Mouse (Mus musculus) c-Kit-positive CD71-positive TER-119-negative erythroid progenitor cells, embryonic 14.5 days (primary cell): ENCODE data around the gene Park7.
A peak's percentile ranks its signal among the peaks of the same experiment; 100 is the strongest.

ENCODE experiments used
- DNase-seq: peaks from one replicate; pipeline ENCODE4 v3.0.0-alpha.2; 2013; ENCODE audit warnings: low read depth

Park7 gene

GRCm38 (mm10) chr4:150872681-150873080 is 41.6 kb downstream of the Park7 start:
- no peak for DNase-seq

GRCm38 (mm10) chr4:150872139-150872651 is 42.0 kb downstream of the Park7 start:
- DNase-seq: no peak

DNA sequence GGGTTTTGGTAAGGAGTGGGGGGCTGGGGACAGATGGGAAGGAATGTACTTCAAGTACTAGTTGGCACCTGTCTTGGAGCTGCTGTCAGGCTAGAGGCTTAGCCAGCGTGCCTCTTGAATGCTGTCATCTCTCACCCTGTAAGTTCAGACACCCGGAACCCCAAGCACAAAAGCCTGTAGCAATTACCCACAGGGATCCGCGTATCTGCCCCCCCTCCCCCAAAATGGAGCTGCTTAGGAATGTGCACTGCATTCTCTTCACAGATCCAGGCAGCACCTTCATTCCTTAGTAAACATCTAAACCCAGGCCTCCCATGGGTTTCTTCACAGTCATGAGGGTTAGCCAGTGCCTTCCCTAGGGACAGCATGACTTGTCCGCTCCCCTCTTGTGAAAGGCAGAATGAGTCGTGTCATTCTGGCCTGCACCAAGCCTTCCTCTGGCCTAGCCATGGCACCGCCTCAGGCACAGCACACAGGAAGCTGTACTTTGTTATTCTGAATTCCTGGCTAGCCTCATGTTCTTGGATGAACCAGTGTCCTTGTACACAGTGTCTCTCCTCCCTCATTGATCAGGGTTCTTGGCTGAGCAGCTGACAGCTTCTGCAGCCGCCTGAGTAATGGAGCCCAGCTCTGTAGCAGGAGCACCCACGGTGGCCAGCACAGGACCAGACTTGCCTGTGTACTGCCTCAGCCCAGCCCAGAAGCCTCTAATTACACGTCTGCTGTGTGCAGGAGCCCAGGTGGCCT is 42.7 kb downstream of the Park7 start:
- DNase-seq: no peak

DNA sequence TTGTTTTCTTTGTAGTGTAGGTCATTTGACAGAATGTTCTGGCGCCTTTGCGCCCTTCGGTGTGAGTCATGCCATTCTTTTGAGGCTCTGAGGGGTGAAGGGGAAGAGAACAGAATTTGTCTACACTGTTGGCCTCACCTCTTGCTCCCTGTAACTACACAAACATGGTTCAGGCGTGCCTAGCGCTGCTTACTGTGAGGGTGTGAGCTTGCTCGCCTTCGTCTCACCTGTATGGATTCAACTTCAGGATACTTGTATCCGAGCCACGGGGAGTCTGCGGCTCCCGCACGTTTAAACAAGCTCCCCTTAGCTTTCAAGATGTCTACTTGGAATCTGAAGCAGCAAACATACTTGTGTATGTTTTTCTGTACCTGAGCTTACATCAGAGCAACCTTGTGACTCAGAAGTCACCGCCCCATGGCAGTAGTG is 43.3 kb downstream of the Park7 start:
- DNase-seq: no peak

DNA sequence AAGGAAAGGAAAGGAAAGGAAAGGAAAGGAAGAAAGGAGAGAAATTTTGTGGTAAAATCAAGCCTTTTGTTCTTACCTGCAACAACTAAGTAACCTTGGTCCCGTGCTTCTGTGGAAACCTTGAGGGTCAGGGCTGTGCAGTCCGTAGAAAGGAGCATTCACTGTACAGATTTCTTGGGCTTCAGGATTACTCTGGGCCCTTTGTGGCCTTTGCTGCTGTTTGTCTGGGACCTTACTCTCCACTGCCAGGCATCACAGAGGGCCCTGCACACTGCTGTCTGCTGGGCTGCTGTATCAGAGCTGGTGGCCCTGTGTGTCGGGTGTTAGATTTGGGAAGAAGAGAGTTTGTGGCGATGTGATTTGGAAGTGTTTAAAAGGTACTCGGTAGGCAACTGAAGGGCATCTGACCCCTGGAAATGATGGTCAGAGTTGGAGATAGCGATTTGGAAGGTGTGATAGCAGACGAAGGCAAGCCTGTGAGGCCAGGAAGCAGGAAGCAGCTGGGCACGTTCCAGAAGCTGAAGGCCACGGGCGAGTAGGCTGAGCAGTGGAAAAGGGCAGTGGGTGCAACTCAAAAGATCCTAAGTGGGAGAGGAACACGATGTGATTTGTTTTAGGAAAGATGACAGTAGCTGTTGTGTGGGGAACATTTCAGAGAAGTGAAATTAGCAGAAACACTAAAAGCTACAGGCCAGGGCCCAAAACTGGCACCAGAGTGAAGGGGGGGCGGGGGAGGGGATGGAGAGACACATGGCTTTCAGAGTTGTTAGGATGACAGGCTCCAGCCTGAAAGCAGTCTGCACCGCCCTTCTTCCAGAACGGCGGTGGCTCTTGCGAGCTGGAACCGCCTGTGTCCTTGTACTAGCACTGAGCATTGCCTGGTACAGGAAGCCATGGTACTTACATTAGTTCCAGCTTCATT is 44.7 kb downstream of the Park7 start:
- no peak for DNase-seq

- no peak for DNase-seq
Observed at GRCm38 (mm10) chr4:150868859-150869258, 45.4 kb downstream of the Park7 start.

DNA sequence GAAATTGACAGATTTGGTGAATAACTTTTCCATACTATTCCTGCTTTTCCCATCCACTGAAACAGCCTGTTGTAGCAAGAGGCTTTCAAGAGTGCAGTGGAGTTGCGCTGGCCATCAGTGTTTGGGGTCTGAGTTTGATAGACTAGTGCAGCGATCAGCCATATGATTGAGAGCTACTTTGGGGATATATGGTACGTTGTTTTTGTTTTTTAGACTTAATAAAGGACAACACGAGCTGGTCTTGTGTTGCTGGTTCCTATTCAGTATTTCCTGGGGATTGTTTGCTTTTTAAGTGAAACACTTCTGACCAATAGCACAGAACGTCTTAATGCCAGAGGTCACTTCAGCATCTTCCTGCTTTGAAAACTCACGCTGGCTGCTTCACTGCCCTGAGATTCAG is 46.1 kb downstream of the Park7 start:
- DNase-seq: no peak

DNA sequence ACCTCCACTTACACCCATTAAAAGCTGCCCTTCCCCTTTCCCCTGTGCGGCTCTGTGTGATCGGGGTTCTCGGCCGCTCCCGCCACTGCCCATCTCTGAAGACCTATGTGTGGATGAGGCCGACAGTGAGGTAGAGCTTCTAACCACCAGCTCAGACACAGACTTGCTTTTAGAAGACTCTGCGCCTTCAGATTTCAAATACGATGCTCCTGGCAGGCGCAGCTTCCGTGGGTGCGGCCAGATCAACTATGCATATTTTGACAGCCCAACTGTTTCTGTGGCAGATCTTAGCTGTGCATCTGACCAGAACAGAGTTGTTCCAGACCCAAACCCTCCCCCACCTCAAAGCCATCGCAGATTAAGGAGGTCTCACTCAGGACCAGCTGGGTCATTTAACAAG is 47.7 kb downstream of the Park7 start:
- DNase-seq: no peak

DNA sequence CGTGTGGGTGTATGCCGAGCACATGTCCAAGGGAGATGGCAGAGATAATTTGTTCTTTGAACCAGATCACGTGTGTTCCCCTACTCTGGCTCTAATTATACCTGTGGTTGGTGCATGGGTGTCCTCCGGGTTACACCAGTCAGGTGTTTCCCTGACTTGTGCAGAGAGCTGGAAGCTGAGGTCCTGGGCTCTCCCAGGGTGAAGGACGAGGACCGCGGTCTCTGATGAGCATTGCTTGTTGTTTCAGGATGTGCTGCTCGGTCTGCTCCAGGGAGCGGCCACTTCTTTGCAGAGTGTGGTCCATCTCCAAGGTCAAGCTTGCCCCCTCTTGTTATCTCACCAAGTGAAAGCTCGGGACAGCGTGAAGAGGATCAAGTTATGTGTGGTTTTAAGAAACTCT is 48.2 kb downstream of the Park7 start:
- DNase-seq: no peak

- DNase-seq: no peak
Observed at GRCm38 (mm10) chr4:150865371-150865770, 48.9 kb downstream of the Park7 start.

DNA sequence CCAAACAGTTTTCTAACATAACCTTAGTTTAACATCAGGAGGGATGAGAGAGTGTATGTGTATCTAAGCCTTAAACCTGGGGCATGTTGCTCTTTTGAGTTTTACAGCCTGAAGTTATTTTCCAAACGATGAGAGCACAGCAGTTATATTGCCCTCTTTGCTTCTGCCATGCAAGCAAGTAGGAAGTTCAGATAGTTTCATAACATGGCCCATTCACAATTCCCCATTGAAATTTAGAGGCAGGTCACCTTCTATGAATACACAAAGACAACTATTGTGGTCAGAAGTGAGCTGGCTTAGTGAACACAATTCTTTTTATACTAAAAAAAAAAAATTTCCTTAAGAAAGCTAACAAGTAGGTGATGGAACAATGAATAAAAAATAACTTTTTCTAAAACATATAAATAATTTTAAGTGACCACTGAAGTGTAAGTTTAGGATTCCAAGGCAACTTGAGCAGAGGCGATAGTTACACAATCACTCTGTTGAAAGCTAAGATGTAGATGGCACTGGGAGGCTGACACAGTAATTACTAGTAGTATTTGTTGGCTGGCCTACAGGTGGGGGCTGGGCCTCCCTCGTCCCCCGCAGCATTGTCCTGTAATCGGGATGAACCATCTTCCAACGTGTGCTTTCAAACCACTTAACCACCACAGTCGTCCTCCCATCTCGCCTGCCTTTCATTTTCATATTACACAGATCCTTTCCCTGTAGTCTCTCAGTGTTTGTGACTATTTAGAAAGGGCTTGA is 51.4 kb downstream of the Park7 start:
- no peak for DNase-seq

DNA sequence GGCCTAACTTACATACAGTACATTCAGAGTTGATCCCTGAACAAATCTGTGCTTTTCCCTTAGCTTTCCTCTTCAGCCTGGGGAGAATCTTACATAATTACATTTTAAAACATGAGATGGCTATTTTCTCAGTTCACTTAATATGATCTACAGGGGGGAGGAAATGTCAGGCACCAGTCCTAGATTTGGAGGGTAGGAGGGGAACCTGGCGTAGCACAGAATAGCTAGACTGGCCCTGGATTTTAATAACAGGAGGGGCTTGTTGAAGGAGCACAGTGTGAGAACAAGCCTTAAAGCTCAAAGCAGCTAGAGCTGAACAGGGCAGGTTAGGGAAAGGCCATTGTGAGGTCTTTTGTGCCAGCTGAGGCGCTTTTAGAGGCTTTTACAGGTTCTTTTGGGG is 53.1 kb downstream of the Park7 start:
- no peak for DNase-seq

DNA sequence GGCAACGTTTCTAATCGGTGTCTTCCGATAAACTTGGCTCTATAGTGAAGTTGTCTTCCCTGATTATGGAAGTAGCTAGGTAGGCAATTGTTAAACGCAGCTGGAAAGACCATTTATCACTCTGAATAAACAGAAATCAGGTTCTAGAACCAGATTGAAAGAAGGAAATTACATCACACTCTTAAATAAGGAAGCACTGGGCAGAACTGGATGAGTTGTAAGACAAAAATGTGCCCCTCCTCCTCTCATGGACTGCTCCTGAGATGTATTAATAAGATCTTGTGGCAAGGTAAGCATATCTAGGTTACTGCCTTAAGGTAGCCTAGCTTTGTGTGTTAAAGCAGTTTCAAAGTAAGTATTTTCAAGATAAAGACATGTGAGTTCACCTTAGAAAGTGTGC is 53.7 kb downstream of the Park7 start:
- DNase-seq: no peak

GRCm38 (mm10) chr4:150855346-150855745 is 58.9 kb downstream of the Park7 start:
- no peak for DNase-seq

GRCm38 (mm10) chr4:150854839-150855246 is 59.4 kb downstream of the Park7 start:
- DNase-seq: peak; percentile 68

- no peak for DNase-seq
Observed at GRCm38 (mm10) chr4:150853680-150854461, 60.4 kb downstream of the Park7 start, which contains the start of gene Errfi1. Gene Errfi1, plus strand, starts transcription at chr4:150853919.

GRCm38 (mm10) chr4:150852479-150852878 is 61.8 kb downstream of the Park7 start:
- no peak for DNase-seq

DNA sequence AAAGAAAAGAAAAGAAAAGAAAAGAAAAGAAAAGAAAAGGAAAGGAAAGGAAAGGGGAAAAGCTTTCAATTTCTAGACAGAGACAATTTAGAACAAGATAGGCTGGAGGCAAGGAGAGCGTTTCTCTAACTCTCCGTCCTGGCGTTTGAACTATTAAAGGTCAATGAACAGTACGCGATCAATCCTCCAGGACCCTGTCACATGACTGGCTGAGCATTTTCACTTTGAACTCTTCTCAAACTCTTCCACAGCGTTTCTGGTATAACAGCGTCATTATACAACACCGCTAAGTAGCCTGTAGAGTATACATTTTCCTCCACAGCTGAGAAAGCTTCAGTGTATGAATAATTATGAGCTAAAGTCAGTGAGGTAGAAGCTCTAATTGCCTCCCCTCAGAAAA is 62.2 kb downstream of the Park7 start:
- no peak for DNase-seq

GRCm38 (mm10) chr4:150850893-150851292 is 63.3 kb downstream of the Park7 start:
- DNase-seq: no peak

DNA sequence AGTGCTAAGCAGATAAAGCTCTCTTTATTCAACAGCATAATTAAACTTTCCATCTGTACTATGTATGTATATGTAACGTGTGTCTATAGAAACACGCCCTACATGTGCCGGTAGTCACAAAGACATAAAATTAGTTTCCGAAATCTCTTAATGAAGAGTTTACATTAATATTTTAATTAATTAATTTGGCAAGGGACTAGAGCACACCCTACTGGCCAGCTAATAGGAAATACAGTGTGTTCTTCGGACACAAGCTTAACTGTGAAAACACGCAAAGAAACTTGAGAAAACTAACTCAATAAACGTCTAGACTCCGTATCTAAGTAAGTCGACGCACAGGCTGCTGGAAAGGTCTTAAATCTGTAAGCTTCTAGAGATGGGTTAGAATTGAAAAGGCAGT is 64.3 kb downstream of the Park7 start:
- DNase-seq: no peak
